ENCODE assay signal across 13 mouse cellular contexts in genomic region chr12:102678820-102679219, GRCm38 (mm10). TPM values are rescaled to one million over a fixed set of nuclear protein-coding genes. Genes with fewer than 3 reads are reported as not detected.
DNase-seq lines count a peak whose midpoint lies in the region; ATAC-seq and TF ChIP-seq lines count a peak whose summit lies in the region.
"Had no signal": no experiment of that assay in that cellular context is flagged by ENCODE, and none has a peak within 500 bp of the region (broad histone marks: within the 10 kb centered on the region; RNA-seq: fewer than 3 reads in every experiment).

No protein-coding gene starts in this region.

- peak overlapping the region; percentile 27 for H3K4me3 ChIP-seq in E14TG2a.4 (replicated peaks; ENCODE audit: low read length)
- H3K4me3 ChIP-seq in lung, adult 2 months (replicated peaks; ENCODE audit: extremely low read depth, low read depth, low read length), result no peak overlapping the region
- H3K4me3 ChIP-seq: kidney, embryonic 15.5 days; megakaryocyte, embryonic 14.5 days had no signal

- 61% methylated on average over 6 of the region's 6 CpGs for WGBS in lung, adult 2 months

- no peaks in the 10 kb centered on the region for H3K27me3 ChIP-seq in E14TG2a.4 (ENCODE audit: insufficient read depth, low read length)
- H3K27me3 ChIP-seq: kidney, embryonic 15.5 days; megakaryocyte, embryonic 14.5 days had no signal

- ATAC-seq in CD4-positive, CD25-positive, alpha-beta regulatory T cell, adult 4 months, result no peak
- ATAC-seq: hindbrain, embryonic 16.5 days had no signal

- no peak for TF ChIP-seq POLR2A in lung, adult 2 months (IDR thresholded peaks at IDR 0.05; ENCODE audit: borderline replicate concordance, extremely low read depth, low read depth, low read length)

- H3K36me3 ChIP-seq in E14TG2a.4 (ENCODE audit: insufficient read depth, low read length), result peaks cover 93% of the 10 kb centered on the region

- no peaks in the 10 kb centered on the region for H3K9me3 ChIP-seq in E14TG2a.4 (ENCODE audit: low read length)
- H3K9me3 ChIP-seq: kidney, embryonic 15.5 days; megakaryocyte, embryonic 14.5 days had no signal

- H3K4me1 ChIP-seq in E14TG2a.4 (replicated peaks; ENCODE audit: low read depth, low read length), result peaks cover 96% of the 10 kb centered on the region
- H3K4me1 ChIP-seq in lung, adult 2 months (ENCODE audit: control insufficient read depth, insufficient read depth, low read length), result no peaks in the 10 kb centered on the region; the same call in 1 of the 2 replicates

- peak; percentile 81 for DNase-seq in adrenal gland, adult 2 months
- DNase-seq in adrenal gland, postnatal 25 days, result no peak
- DNase-seq in layer of hippocampus, adult 8-10 months (ENCODE audit: low spot score in 2 of 2), result peak; percentile 37 to 47
- no peak for DNase-seq in layer of hippocampus, postnatal 10 days (ENCODE audit: low spot score in 2 of 2)
- DNase-seq in embryo, embryonic 10.5 days (ENCODE audit: low spot score), result peak; percentile 61
- DNase-seq in lung, adult 2 months, result no peak
- DNase-seq: cerebellum, postnatal 14 days; liver had no signal

- TF ChIP-seq CTCF in E14TG2a.4 (conservative IDR thresholded peaks at IDR 0.05; ENCODE audit: low read length), result no peak
- TF ChIP-seq CTCF in lung, adult 2 months (IDR thresholded peaks at IDR 0.05; ENCODE audit: insufficient read depth, low read length), result no peak

RNA-seq across cellular contexts. Expression of gene Itpk1, which starts 25.9 kb away (rescaled TPM):
- 10 to 100 TPM; 54.9 to 99.2 TPM for total RNA-seq in adrenal gland, adult 2 months (2021)
- 50.8 and 70.9 TPM in 2 replicates for polyA plus RNA-seq in adrenal gland, adult 2 months (2012; rRNA removed)
- total RNA-seq in adrenal gland, postnatal 25 days (2021), result 43.3 and 47.7 TPM in 2 replicates
- total RNA-seq in layer of hippocampus, adult 8-10 months (2022), result 10 to 100 TPM; 57.5 to 71.0 (median 61.8) TPM
- total RNA-seq in layer of hippocampus, postnatal 10 days (2021), result 10 to 100 TPM; 49.4 to 52.8 TPM
- 10 to 100 TPM; 16.3 to 20.8 TPM for polyA plus RNA-seq in CD4-positive, CD25-positive, alpha-beta regulatory T cell, adult 4 months (2017; shearing (Covaris generic))
- polyA plus RNA-seq in lung, adult 2 months (2012; rRNA removed), result 23.0 and 26.3 TPM in 2 replicates

Comparison
In these comparisons a context has a peak if more than half of its experiments do, and no peak if none do; other contexts are left out.
1. DNase-seq: peak in adrenal gland, adult 2 months (single experiment), layer of hippocampus, adult 8-10 months (2 of 2) and embryo, embryonic 10.5 days (single experiment); none in adrenal gland, postnatal 25 days (single experiment), layer of hippocampus, postnatal 10 days (0 of 2) and lung, adult 2 months (single experiment).